8 mouse cellular contexts compared by ENCODE assay signal in genomic region chr14:73234468-73235031, GRCm38 (mm10). TPM values are rescaled to one million over a fixed set of nuclear protein-coding genes. Genes with fewer than 3 reads are reported as not detected.
A peak's percentile ranks its signal among the peaks of the same experiment; 100 is the strongest.
DNase-seq lines count a peak whose midpoint lies in the region; ATAC-seq and TF ChIP-seq lines count a peak whose summit lies in the region.

No protein-coding gene starts in this region.

- TF ChIP-seq CTCF in midbrain, postnatal 0 days (IDR thresholded peaks at IDR 0.05) = no peak

- WGBS in midbrain, postnatal 0 days = 32% methylated on average over 2 of the region's 2 CpGs
- 15% methylated on average over 2 of the region's 2 CpGs for whole genome bisulfite sequencing in midbrain, embryonic 13.5 days
- WGBS in limb, embryonic 15.5 days = 14% methylated on average over 2 of the region's 2 CpGs

- no peak overlapping the region for H3K4me2 ChIP-seq in midbrain, postnatal 0 days (ENCODE audit: low read depth, low read length, poor library complexity, severe bottlenecking)
- H3K4me2 ChIP-seq in midbrain, embryonic 13.5 days (replicated peaks) = no peak overlapping the region
- H3K4me2 ChIP-seq in limb, embryonic 15.5 days = 0 out of 2 replicates have a peak overlapping the region, but pooled peaks have one; percentile 2

- H3K27me3 ChIP-seq in midbrain, postnatal 0 days (ENCODE audit: insufficient read depth, low read length) = no peaks in the 10 kb centered on the region
- no peaks in the 10 kb centered on the region for H3K27me3 ChIP-seq in midbrain, embryonic 13.5 days
- no peaks in the 10 kb centered on the region for H3K27me3 ChIP-seq in limb, embryonic 15.5 days

- H3K9ac ChIP-seq in midbrain, postnatal 0 days (replicated peaks; ENCODE audit: low read length, poor library complexity, severe bottlenecking) = no peak overlapping the region
- no peak overlapping the region for H3K9ac ChIP-seq in midbrain, embryonic 13.5 days (replicated peaks)
- H3K9ac ChIP-seq in limb, embryonic 15.5 days = no peak overlapping the region

- 0 out of 2 replicates have a peak overlapping the region, but pooled peaks have one; percentile 18 for H3K27ac ChIP-seq in midbrain, postnatal 0 days (ENCODE audit: low read depth, low read length)
- H3K27ac ChIP-seq in midbrain, embryonic 13.5 days = no peak overlapping the region
- H3K27ac ChIP-seq in limb, embryonic 15.5 days = peak overlapping the region; percentile 80

- no peaks in the 10 kb centered on the region for H3K36me3 ChIP-seq in midbrain, postnatal 0 days (ENCODE audit: insufficient read depth, low read length)
- H3K36me3 ChIP-seq in midbrain, embryonic 13.5 days = no peaks in the 10 kb centered on the region
- no peaks in the 10 kb centered on the region for H3K36me3 ChIP-seq in limb, embryonic 15.5 days

- no peak for DNase-seq in midbrain, postnatal 0 days (ENCODE audit: low spot score)
- DNase-seq in right cerebral cortex, postnatal 4 days = no peak
- DNase-seq in spleen, postnatal 14 days (ENCODE audit: low spot score in 2 of 2) = no peak
- DNase-seq in layer of hippocampus, adult 9-11 months = no peak
- DNase-seq in adipocyte (ENCODE audit: low spot score) = no peak

- no peaks in the 10 kb centered on the region for H3K9me3 ChIP-seq in midbrain, postnatal 0 days (ENCODE audit: low read length)
- no peaks in the 10 kb centered on the region for H3K9me3 ChIP-seq in midbrain, embryonic 13.5 days
- H3K9me3 ChIP-seq in limb, embryonic 15.5 days = no peaks in the 10 kb centered on the region

- ATAC-seq in midbrain, postnatal 0 days (ENCODE audit: low FRiP score) = no peak
- ATAC-seq in midbrain, embryonic 13.5 days = no peak
- ATAC-seq in erythroid progenitor cell, adult 5-6 weeks (replicated peaks; ENCODE audit: low FRiP score, poor library complexity, severe bottlenecking) = 0 out of 2 replicates have a peak, but pooled peaks have one; percentile 25
- no peak for ATAC-seq in limb, embryonic 15.5 days (ENCODE audit: insufficient number of reproducible peaks, low FRiP score, low TSS enrichment, low read depth)

- peaks cover 3% of the 10 kb centered on the region; the same call in 1 of the 2 replicates for H3K4me1 ChIP-seq in midbrain, postnatal 0 days (ENCODE audit: insufficient read depth, low read length)
- peaks cover 30% of the 10 kb centered on the region for H3K4me1 ChIP-seq in midbrain, embryonic 13.5 days (replicated peaks)
- peaks cover 10% of the 10 kb centered on the region for H3K4me1 ChIP-seq in limb, embryonic 15.5 days

- no peak overlapping the region for H3K4me3 ChIP-seq in midbrain, postnatal 0 days (ENCODE audit: low read depth, low read length)
- H3K4me3 ChIP-seq in midbrain, embryonic 13.5 days (replicated peaks) = no peak overlapping the region
- no peak overlapping the region for H3K4me3 ChIP-seq in limb, embryonic 15.5 days

RNA-seq across cellular contexts. Expression of gene Lpar6, which starts 3.1 kb away (rescaled TPM):
- 2.2 and 2.3 TPM in 2 replicates for total RNA-seq in midbrain, postnatal 0 days (2014; rRNA removed)
- polyA plus RNA-seq in midbrain, postnatal 0 days (2015; fragmentation: Nextera tagmentation; extraction: Ambion mirVana) = 1.3 and 1.8 TPM in 2 replicates
- polyA plus RNA-seq in midbrain, embryonic 13.5 days (2015; fragmentation: Nextera tagmentation; extraction: Ambion mirVana) = 7.4 and 8.6 TPM in 2 replicates
- 2.9 and 4.3 TPM in 2 replicates for total RNA-seq in erythroid progenitor cell, adult 5-6 weeks (2015; ENCODE audit: low replicate concordance)
- total RNA-seq in erythroid progenitor cell, adult 5-6 weeks (2017; ENCODE audit: low replicate concordance) = 0.15 and 5.8 TPM in 2 replicates
- 12.6 and 12.7 TPM in 2 replicates for polyA plus RNA-seq in limb, embryonic 15.5 days (2015; fragmentation: Nextera tagmentation; extraction: Ambion mirVana)
